Mouse (Mus musculus): ENCODE measurements around the gene Trmt1. TPM values are rescaled to one million over a fixed set of nuclear protein-coding genes. Genes with fewer than 3 reads are reported as not detected.
"Not testable (repeated sequence)": the region's sequence is repeated elsewhere in the genome, so short reads cannot be mapped to it uniquely, and the experiment has no call there.

Gene Trmt1
- polyA plus RNA-seq, 1 experiment: 131 TPM

DNA sequence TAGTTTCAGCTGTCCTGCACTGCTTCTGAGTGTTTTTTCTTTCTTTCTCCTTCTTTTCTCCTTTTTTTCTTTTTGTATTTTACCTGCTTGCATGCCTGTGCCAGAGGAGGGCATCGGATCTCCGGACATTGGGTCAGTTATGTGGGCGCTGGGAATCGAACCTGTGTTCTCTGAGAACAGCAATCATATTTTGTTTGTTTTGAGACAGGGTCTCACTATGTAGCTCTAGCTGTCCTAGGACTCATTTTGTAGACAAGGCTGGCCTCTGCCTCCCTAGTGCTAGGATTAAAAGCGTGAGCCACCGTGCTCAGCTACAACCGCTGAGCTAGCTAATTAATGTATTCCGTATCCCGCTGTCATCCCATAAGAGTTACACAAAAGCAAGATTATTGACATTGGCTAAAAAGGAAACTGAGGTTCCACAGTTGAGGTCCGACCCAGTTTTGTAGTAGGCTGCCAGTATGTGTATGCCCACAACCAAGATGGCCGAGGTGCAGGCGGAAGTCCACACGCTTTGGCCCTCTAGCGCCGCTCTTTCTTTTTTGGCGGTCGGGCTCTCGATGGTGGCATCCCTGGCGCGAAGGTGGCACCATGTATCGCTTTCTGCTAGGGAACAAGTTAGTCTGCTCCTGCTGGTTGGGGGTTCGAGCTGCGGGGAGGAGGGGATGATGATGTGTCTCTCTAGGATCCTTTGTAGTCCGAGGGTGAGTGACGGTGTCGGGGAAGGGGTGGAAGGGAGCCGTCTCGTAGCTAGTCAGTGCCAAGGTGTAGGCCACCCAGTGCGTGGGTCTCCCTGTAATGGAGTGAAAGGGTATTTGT is 21.3 kb upstream of the Trmt1 start:
- TF ChIP-seq POLR2A (IDR thresholded peaks at IDR 0.05; ENCODE audit: control insufficient read depth, low read depth, low read length) (peak; percentile 37; the same call in 1 of the 2 replicates), CTCF (IDR thresholded peaks at IDR 0.05; ENCODE audit: control insufficient read depth, insufficient read depth, insufficient replicate concordance, low read depth, low read length) (peak; percentile 3; the same call in 1 of the 2 replicates)
- H3K4me3 ChIP-seq (ENCODE audit: control insufficient read depth, low read depth, low read length): peak overlapping the region; percentile 93
- peaks cover 31% of the 10 kb centered on the region for H3K4me1 ChIP-seq (ENCODE audit: control insufficient read depth, insufficient read depth, low read length)
- peak overlapping the region; percentile 75 for H3K27ac ChIP-seq (ENCODE audit: control insufficient read depth, insufficient read depth, low read depth, low read length)
- no peaks in the 10 kb centered on the region for H3K36me3 ChIP-seq (ENCODE audit: control insufficient read depth, insufficient read depth, low read length)
- H3K27me3 ChIP-seq (ENCODE audit: control insufficient read depth, insufficient read depth, low read length): peaks cover 3% of the 10 kb centered on the region; the same call in 1 of the 2 replicates

DNA sequence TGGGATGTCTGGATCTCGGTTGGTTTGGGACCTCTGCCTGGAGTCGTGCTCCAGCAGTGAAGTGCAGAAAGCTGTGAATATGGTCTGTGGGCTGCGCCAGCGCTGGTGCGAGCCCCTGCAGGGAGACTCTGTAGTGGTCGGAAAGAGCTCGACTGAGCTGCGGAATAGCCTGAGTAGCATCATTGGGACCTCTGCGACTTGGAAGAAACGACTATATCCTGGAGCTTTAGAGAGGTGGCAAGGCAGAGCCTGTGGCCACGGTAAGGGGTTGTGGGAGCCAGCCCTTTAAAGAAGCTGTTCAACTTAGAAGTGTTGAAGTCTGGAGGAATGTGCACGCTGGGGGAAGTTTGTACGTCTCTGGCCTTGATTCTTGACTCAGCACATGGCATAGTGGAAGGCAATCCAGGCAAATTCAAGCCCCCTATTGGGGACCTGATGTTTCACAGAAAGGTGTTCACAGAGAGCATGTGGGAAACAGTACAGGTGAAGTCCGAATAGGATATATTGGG is 20.7 kb upstream of the Trmt1 start:
- Histone ChIP-seq H3K27ac (ENCODE audit: control insufficient read depth, insufficient read depth, low read depth, low read length) (peak overlapping the region; percentile 75), H3K4me1 (ENCODE audit: control insufficient read depth, insufficient read depth, low read length) (peaks cover 28% of the 10 kb centered on the region), H3K4me3 (ENCODE audit: control insufficient read depth, low read depth, low read length) (peak overlapping the region; percentile 93), H3K27me3 (ENCODE audit: control insufficient read depth, insufficient read depth, low read length) (peaks cover 3% of the 10 kb centered on the region; the same call in 1 of the 2 replicates), H3K36me3 (ENCODE audit: control insufficient read depth, insufficient read depth, low read length) (no peaks in the 10 kb centered on the region)
- TF ChIP-seq CTCF (IDR thresholded peaks at IDR 0.05; ENCODE audit: control insufficient read depth, insufficient read depth, insufficient replicate concordance, low read depth, low read length): no peak

- Histone ChIP-seq H3K4me3 (ENCODE audit: control insufficient read depth, low read depth, low read length) (no peak overlapping the region), H3K27ac (ENCODE audit: control insufficient read depth, insufficient read depth, low read depth, low read length) (no peak overlapping the region), H3K36me3 (ENCODE audit: control insufficient read depth, insufficient read depth, low read length) (no peaks in the 10 kb centered on the region), H3K27me3 (ENCODE audit: control insufficient read depth, insufficient read depth, low read length) (no peaks in the 10 kb centered on the region), H3K4me1 (ENCODE audit: control insufficient read depth, insufficient read depth, low read length) (peaks cover 12% of the 10 kb centered on the region)
- TF ChIP-seq POLR2A (IDR thresholded peaks at IDR 0.05; ENCODE audit: control insufficient read depth, low read depth, low read length) (no peak), CTCF (IDR thresholded peaks at IDR 0.05; ENCODE audit: control insufficient read depth, insufficient read depth, insufficient replicate concordance, low read depth, low read length) (no peak)
These were observed 18.0 kb upstream of the Trmt1 start for GRCm38 (mm10) chr8:84668081-84668480.

- Histone ChIP-seq H3K4me3 (ENCODE audit: control insufficient read depth, low read depth, low read length) (no peak overlapping the region), H3K27ac (ENCODE audit: control insufficient read depth, insufficient read depth, low read depth, low read length) (no peak overlapping the region), H3K4me1 (ENCODE audit: control insufficient read depth, insufficient read depth, low read length) (peaks cover 6% of the 10 kb centered on the region), H3K27me3 (ENCODE audit: control insufficient read depth, insufficient read depth, low read length) (no peaks in the 10 kb centered on the region), H3K36me3 (ENCODE audit: control insufficient read depth, insufficient read depth, low read length) (no peaks in the 10 kb centered on the region)
- TF ChIP-seq CTCF (IDR thresholded peaks at IDR 0.05; ENCODE audit: control insufficient read depth, insufficient read depth, insufficient replicate concordance, low read depth, low read length) (no peak), POLR2A (IDR thresholded peaks at IDR 0.05; ENCODE audit: control insufficient read depth, low read depth, low read length) (no peak)
These were observed 17.2 kb upstream of the Trmt1 start for GRCm38 (mm10) chr8:84668731-84669485.

DNA sequence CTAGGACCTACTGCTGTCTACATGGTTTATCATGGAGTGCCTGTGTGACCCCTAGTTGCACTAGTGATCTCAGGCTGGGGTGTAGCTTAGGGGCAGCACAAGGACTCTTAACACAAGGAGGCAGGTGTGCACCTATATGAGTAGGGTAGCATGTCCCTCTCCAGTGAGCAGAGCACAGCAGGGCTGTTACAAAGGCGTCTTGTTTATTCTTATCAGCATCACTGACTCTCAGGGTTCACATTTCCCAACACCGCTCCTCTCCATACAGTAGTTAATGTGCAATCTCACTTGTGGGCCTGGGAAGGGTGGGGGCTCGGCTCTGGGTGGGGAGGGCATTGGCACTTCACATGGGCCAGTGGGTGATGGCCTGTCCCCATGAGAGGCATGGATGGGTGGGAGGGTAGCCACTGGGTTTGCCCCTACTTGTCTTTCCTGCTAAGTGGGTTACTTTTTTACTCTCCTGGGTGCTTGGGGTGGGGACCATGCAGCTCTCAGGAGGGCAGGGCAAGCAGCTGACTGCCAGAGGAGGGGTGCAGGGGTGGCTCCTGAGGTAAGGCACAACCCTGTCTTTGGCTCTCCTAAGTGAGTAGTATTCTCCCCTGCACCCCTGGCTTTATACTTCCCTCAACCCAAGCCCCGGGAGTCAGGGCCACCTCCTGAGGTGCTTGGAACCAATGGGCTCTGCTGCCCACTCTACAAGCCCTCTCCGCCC is 15.7 kb upstream of the Trmt1 start:
- H3K27ac ChIP-seq (ENCODE audit: control insufficient read depth, insufficient read depth, low read depth, low read length); H3K27me3 ChIP-seq (ENCODE audit: control insufficient read depth, insufficient read depth, low read length); H3K36me3 ChIP-seq (ENCODE audit: control insufficient read depth, insufficient read depth, low read length); H3K4me3 ChIP-seq (ENCODE audit: control insufficient read depth, low read depth, low read length); H3K4me1 ChIP-seq (ENCODE audit: control insufficient read depth, insufficient read depth, low read length): not testable (repeated sequence)

DNA sequence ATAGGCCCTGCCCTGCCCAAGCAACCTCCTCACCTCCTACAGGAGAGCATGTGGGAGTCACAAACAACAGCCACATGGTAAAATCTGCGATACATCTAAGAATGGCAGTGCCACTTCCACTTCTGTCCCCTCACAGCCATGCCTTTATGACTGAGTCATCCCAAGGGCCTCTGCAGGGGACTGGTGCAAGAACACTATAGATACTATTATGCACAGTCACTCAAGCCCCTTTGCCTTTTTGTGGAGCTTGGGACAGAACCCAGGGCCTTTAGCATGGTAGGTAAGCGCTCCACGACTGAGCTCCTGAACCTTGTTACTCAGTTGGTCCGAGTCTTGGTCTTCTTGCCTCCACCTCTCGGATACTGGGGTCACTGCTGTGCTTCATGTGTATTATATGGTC is 8.8 kb upstream of the Trmt1 start:
- H3K27ac ChIP-seq (ENCODE audit: control insufficient read depth, insufficient read depth, low read depth, low read length): no peak overlapping the region
- H3K4me1 ChIP-seq (ENCODE audit: control insufficient read depth, insufficient read depth, low read length): no peaks in the 10 kb centered on the region
- no peaks in the 10 kb centered on the region for H3K36me3 ChIP-seq (ENCODE audit: control insufficient read depth, insufficient read depth, low read length)
- TF ChIP-seq POLR2A (IDR thresholded peaks at IDR 0.05; ENCODE audit: control insufficient read depth, low read depth, low read length): no peak
- no peak for TF ChIP-seq CTCF (IDR thresholded peaks at IDR 0.05; ENCODE audit: control insufficient read depth, insufficient read depth, insufficient replicate concordance, low read depth, low read length)
- H3K27me3 ChIP-seq (ENCODE audit: control insufficient read depth, insufficient read depth, low read length): no peaks in the 10 kb centered on the region
- H3K4me3 ChIP-seq (ENCODE audit: control insufficient read depth, low read depth, low read length): no peak overlapping the region

DNA sequence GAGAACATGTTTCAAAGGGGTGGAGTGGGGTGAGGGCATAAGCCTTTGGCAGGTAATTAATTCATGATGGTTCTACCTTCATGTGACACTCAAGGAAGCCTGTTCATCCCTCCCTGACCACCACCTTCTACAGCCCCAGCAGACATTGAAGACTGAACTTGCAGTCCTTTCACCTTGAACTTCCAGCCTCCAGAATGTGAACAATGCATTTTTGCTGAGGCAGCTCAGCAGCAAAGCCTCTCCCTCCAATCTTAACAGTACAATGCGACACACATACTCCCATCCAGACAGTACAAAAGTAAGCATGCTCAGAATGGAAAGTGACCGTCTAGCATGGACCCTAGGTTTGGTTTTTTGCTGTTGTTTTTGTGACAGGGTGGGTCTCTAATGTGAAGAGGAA is 4.6 kb upstream of the Trmt1 start:
- Histone ChIP-seq H3K36me3 (ENCODE audit: control insufficient read depth, insufficient read depth, low read length) (no peaks in the 10 kb centered on the region), H3K4me3 (ENCODE audit: control insufficient read depth, low read depth, low read length) (no peak overlapping the region), H3K27ac (ENCODE audit: control insufficient read depth, insufficient read depth, low read depth, low read length) (no peak overlapping the region), H3K4me1 (ENCODE audit: control insufficient read depth, insufficient read depth, low read length) (peaks cover 11% of the 10 kb centered on the region), H3K27me3 (ENCODE audit: control insufficient read depth, insufficient read depth, low read length) (no peaks in the 10 kb centered on the region)
- TF ChIP-seq POLR2A (IDR thresholded peaks at IDR 0.05; ENCODE audit: control insufficient read depth, low read depth, low read length) (no peak), CTCF (IDR thresholded peaks at IDR 0.05; ENCODE audit: control insufficient read depth, insufficient read depth, insufficient replicate concordance, low read depth, low read length) (no peak)
